Mouse (Mus musculus): ENCODE data around the gene Polr3gl.

DNA sequence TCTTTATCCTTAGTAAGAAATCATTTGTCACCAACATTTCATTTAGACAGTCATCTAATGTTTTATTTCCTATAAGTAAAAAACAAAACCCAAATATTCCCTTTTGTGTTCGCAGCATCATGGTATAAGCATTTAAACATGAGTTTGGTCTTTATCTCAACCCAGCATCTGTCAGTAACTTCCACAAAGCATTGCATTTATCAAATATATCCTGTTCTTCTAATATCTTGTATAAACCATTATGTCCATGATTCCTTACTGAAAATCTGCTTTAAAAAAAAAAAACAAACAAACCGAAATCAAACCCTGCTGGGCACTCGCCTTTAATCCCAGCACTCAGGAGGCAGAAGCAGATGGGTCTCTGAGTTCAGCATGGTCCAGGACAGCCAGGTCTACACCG, 12.6 kb upstream of the Polr3gl start:
- TF ChIP-seq POLR2A (IDR thresholded peaks at IDR 0.05; ENCODE audit: extremely low read depth, insufficient read depth, low read length), result no peak
- no peak for TF ChIP-seq CTCF (IDR thresholded peaks at IDR 0.05; ENCODE audit: low read depth, low read length)

Measured in liver, adult 2 months (tissue).